Mouse (Mus musculus) thymus, adult 2 months (tissue): Measurements from ENCODE around the gene Psmd4.
"Not testable (repeated sequence)": the region's sequence is repeated elsewhere in the genome, so short reads cannot be mapped to it uniquely, and the experiment has no call there.

ENCODE experiments used
- CTCF ChIP-seq: fragments of 200-500 bp; IDR thresholded peaks from 2 replicates; pipeline ENCODE4 v1.5.1; 2012; ENCODE audit warnings: mild to moderate bottlenecking, control low read depth, low read length, moderate library complexity, borderline replicate concordance; ENCODE audit not compliant: control insufficient read depth, poor library complexity, insufficient read depth; ENCODE audit errors: extremely low read depth
- POLR2A ChIP-seq: fragments of 200-500 bp; IDR thresholded peaks from 2 replicates; pipeline ENCODE4 v1.6.1; 2012; ENCODE audit warnings: mild to moderate bottlenecking, low read length, control low read depth, moderate library complexity; ENCODE audit not compliant: control insufficient read depth, poor library complexity, insufficient read depth; ENCODE audit errors: extremely low read depth

DNA sequence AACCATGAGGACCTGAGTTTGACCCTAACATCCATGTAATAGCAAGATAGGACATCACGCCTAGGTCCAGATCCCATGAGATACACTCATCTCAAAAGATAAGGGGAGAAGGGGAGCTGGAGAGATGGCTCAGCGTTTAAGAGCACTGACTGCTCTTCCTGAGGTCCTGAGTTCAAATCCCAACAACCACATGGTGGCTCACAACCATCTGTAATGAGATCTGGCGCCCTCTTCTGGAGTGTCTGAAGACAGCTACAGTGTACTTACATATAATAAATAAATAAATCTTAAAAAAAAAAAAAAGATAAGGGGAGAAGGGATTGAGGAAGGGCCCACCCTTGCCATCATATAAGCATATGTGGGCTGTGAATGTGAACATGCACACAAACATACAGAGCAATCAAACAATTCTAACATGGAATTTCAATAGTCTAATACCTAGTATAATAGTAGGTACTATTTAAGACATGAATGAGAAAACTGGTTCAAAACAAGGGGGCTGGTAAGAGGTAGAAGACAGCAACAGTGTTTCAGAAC lies 13.1 kb downstream of the Psmd4 start:
- TF ChIP-seq CTCF, POLR2A: not testable (repeated sequence)
